Mouse (Mus musculus): ENCODE measurements around the gene Mdh2.

GRCm38 (mm10) chr5:135803676-135804075, 25.4 kb downstream of the Mdh2 start:
- no peak for TF ChIP-seq CTCF (IDR thresholded peaks at IDR 0.05; ENCODE audit: low read depth)
- no peak for TF ChIP-seq EP300 (optimal IDR thresholded peaks at IDR 0.05)

Measured in stomach, postnatal 0 days (tissue).